Mouse (Mus musculus) lung, postnatal 14 days (tissue): Measurements from ENCODE around the gene Ptgr1.

ENCODE experiments used
- DNase-seq: peaks from one replicate; pipeline ENCODE4 v3.0.0; 2021

Gene Ptgr1

DNA sequence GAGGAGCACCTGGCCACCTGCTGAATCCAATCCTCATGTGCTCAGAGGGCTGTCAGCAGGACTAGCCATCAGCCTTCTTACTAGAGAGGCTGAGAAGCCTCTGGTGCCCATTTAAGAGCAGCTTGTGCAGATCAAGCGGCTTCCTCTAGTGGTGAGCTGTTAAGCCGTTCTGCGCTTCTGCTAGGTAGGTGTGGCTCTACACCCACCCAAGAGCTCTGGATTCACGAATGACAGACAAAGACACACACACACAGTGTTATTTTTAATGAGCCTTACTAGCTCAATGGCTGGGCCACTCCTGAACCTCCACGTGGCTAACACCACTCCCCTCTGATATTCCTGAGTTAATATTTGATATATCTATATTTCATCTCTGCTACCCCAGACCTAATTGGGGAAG lies 61.3 kb downstream of the Ptgr1 start:
- DNase-seq, result no peak

- no peak for DNase-seq
Measured at GRCm38 (mm10) chr4:58923933-58924332, 63.0 kb downstream of the Ptgr1 start.
